Mouse (Mus musculus) neural tube, embryonic 12.5 days (tissue): ENCODE data around the gene Rdh16f1. TPM values are rescaled to one million over a fixed set of nuclear protein-coding genes. Genes with fewer than 3 reads are reported as not detected.
"Not testable (repeated sequence)": the region's sequence is repeated elsewhere in the genome, so short reads cannot be mapped to it uniquely, and the experiment has no call there.

Source experiments
- ATAC-seq: fragments of 200-750 bp; cut with Nextera tagmentation; 2 replicates; pipeline ENCODE4 v1.8.0; 2017; ENCODE audit warnings: low read depth, mild to moderate bottlenecking, moderate TSS enrichment, moderate library complexity; ENCODE audit not compliant: low FRiP score
- H3K27ac ChIP-seq: fragments of 300-500 bp; sonication (generic); 2 replicates; pipeline ENCODE4 v1.5.1; 2016
- H3K27me3 ChIP-seq: fragments of 300-500 bp; sonication (generic); replicated peaks from 2 replicates; pipeline ENCODE4 v1.6.1; 2016; ENCODE audit warnings: mild to moderate bottlenecking
- H3K36me3 ChIP-seq: fragments of 300-500 bp; sonication (generic); 2 replicates; pipeline ENCODE4 v1.6.1; 2016; ENCODE audit warnings: mild to moderate bottlenecking
- H3K4me1 ChIP-seq: fragments of 300-500 bp; sonication (generic); 2 replicates; pipeline ENCODE4 v1.6.1; 2016
- H3K4me2 ChIP-seq: fragments of 300-500 bp; sonication (generic); replicated peaks from 2 replicates; pipeline ENCODE4 v1.6.1; 2016; ENCODE audit warnings: mild to moderate bottlenecking
- H3K4me3 ChIP-seq: fragments of 300-500 bp; sonication (generic); 2 replicates; pipeline ENCODE4 v1.5.1; 2016
- H3K9ac ChIP-seq: fragments of 300-500 bp; sonication (generic); 2 replicates; pipeline ENCODE4 v1.6.1; 2016; ENCODE audit warnings: mild to moderate bottlenecking
- H3K9me3 ChIP-seq: fragments of 300-500 bp; sonication (generic); 2 replicates; pipeline ENCODE4 v1.6.1; 2016; ENCODE audit warnings: mild to moderate bottlenecking
- WGBS: fragments of 180-500 bp; shearing (Covaris S2); methylation state at CpG from one replicate; pipeline ENCODE4 v1.1.7; 2016; 5-methylcytosine and 5-hydroxymethylcytosine counted together
- polyA plus RNA-seq: library from polyadenylated mRNA; unstranded; fragments of >200 nt; fragmentation: Nextera tagmentation; extraction: Ambion mirVana; gene quantifications from 2 replicates; pipeline ENCODE4 v1.2.1, GENCODE M21; 2016

The Rdh16f1 gene
- polyA plus RNA-seq, 1 experiment from 2014 or later = not detected

- Histone ChIP-seq H3K4me3 (no peak within 1 kb of the TSS), H3K27me3 (no peaks in the 10 kb centered on the region), H3K9ac (no peak within 1 kb of the TSS), H3K4me2 (peak within 1 kb of the TSS; percentile 37), H3K27ac (no peak within 1 kb of the TSS), H3K9me3 (no peaks in the 10 kb centered on the region), H3K36me3 (peaks cover 21% of the 10 kb centered on the region), H3K4me1 (peaks cover 26% of the 10 kb centered on the region)
- ATAC-seq = no peak
- 67% methylated on average over 8 of the region's 8 CpGs for WGBS
Measured at GRCm38 (mm10) chr10:127751548-127751947, 8.0 kb upstream of the Rdh16f1 start, which contains the start of gene Gpr182. Gene Gpr182, minus strand, starts transcription at chr10:127751732.

DNA sequence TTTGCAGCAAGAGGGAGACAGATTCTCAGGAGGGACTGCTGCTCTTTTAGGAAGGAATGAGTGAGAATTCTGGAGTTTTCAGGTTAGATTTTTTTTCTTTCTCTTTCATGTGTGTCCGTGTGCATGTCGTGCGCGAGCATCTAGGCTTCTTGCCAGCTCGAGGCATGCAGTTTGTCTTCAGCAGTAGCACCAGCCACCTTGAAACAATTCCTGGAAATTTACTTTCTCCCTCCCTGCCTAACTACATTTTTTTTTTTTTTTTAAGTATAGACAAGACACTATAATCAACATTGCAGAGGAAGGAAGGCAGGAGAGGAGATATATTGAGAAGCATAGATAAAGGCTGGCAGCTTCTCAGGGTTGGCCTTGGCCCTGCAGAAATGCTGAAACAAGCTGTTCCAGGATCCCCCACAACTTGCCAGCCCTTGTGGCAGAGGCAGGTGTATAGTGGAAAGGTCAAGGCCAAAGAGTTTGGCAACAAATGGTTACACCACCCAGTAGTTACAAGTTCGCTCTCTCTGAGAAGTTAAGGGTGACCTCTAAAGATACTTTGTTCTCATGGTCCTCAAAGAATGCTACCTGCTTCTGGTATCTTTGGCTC, 4.9 kb upstream of the Rdh16f1 start:
- Histone ChIP-seq H3K4me1 (0 out of 2 replicates have a peak, but pooled peaks cover 8% of the 10 kb centered on the region), H3K9ac (no peak overlapping the region), H3K4me2 (no peak overlapping the region), H3K36me3 (no peaks in the 10 kb centered on the region), H3K9me3 (0 out of 2 replicates have a peak, but pooled peaks cover 2% of the 10 kb centered on the region), H3K4me3 (no peak overlapping the region), H3K27me3 (no peaks in the 10 kb centered on the region), H3K27ac (no peak overlapping the region)
- no peak for ATAC-seq
- 85% methylated on average over 6 of the region's 6 CpGs for WGBS

DNA sequence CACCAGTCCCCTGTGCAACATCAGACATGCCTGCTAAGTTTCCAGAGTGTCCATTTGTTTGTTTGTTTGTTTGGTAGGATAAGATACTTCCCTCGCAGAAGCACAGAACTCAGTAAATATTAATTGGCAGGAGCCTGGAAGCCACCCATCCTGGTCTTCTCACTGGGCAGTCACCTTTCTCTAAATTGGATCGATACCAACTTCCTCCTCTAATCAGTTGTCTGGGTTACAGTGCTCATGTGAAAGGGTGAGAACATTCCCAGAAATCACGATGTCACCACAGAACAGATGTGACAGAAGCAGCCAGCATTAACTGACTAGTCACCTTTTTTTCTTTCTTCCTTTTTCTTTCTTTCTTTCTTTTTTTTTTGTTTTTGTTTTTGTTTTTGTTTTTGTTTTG, 4.3 kb upstream of the Rdh16f1 start:
- Histone ChIP-seq H3K27me3 (no peaks in the 10 kb centered on the region), H3K4me3 (no peak overlapping the region), H3K9me3 (0 out of 2 replicates have a peak, but pooled peaks cover 2% of the 10 kb centered on the region), H3K36me3 (no peaks in the 10 kb centered on the region), H3K4me2 (no peak overlapping the region), H3K27ac (no peak overlapping the region), H3K4me1 (0 out of 2 replicates have a peak, but pooled peaks cover 2% of the 10 kb centered on the region), H3K9ac (no peak overlapping the region)
- no peak for ATAC-seq
- 81% methylated on average over 3 of the region's 3 CpGs for WGBS

- Histone ChIP-seq H3K9ac (no peak overlapping the region), H3K9me3 (0 out of 2 replicates have a peak, but pooled peaks cover 2% of the 10 kb centered on the region), H3K27me3 (no peaks in the 10 kb centered on the region), H3K4me1 (no peaks in the 10 kb centered on the region), H3K36me3 (no peaks in the 10 kb centered on the region), H3K27ac (no peak overlapping the region), H3K4me3 (no peak overlapping the region), H3K4me2 (peak overlapping the region; percentile 29)
- WGBS = 43% methylated on average over 18 of the region's 18 CpGs
- no peak for ATAC-seq
Measured at GRCm38 (mm10) chr10:127755770-127756468, 3.7 kb upstream of the Rdh16f1 start.

DNA sequence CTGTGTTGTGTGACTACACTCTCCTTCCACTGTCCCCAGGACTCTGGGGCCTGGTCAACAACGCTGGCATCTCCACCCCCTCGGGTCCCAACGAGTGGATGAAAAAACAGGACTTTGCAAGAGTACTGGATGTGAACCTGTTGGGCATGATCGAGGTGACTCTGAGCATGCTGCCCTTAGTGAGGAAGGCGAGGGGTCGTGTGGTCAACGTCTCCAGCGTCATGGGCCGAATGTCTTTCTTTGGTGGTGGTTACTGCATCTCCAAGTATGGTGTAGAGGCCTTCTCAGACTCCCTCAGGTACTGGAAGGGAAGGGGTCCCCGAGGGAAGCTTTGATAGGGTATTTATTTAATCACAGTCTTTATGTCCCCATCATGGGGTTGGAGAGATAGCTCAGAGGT, 3.3 kb downstream of the Rdh16f1 start:
- H3K9ac ChIP-seq, H3K4me2 ChIP-seq, ATAC-seq, H3K4me1 ChIP-seq, H3K9me3 ChIP-seq, H3K27ac ChIP-seq, H3K27me3 ChIP-seq, H3K4me3 ChIP-seq, H3K36me3 ChIP-seq: not testable (repeated sequence)
- 88% methylated on average over 10 of the region's 10 CpGs for WGBS

DNA sequence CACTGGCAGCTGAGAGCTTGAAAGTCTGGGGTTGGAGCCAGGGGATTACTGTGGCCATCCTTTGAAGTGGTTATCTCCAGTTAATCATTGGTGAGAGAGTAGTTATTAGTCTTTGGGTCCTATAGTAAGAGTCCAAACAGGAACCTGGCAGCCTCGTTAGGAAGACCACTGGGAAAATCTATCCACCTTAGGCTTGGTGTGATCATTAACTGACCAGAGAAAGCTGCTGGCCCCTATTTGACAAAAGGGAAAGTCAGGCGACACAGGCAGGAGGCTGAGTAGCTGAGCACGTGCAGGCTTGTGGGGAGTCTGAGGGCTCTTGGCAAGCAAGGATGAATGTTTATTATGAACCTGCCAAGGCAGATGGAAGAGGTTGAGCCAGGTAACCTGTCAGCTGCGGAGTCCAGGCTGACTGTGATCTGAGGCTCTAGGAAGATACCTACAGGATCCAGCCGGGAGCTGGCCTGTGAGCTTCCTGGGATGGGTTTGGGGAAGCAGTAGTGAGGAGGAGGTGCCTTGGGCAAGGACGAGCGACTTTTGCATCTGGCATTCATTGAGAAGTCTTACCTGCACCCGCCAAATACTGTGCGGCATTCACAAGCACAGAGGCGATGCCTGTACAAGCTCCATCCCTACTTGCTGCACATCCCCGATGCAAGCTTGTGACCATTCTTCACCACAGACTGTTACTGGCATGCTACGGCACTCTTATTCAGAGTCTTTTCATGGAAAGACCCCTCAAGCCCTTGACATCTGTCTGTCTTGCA, 4.5 kb downstream of the Rdh16f1 start:
- Histone ChIP-seq H3K4me2 (no peak overlapping the region), H3K4me3 (no peak overlapping the region), H3K36me3 (no peaks in the 10 kb centered on the region), H3K27me3 (no peaks in the 10 kb centered on the region), H3K9me3 (no peaks in the 10 kb centered on the region), H3K4me1 (no peaks in the 10 kb centered on the region), H3K9ac (no peak overlapping the region), H3K27ac (no peak overlapping the region)
- ATAC-seq = no peak
- 67% methylated on average over 12 of the region's 12 CpGs for WGBS

GRCm38 (mm10) chr10:127766564-127766963, 7.0 kb downstream of the Rdh16f1 start:
- no peak overlapping the region for H3K4me3 ChIP-seq
- no peak overlapping the region for H3K9ac ChIP-seq
- ATAC-seq = no peak
- H3K9me3 ChIP-seq = no peaks in the 10 kb centered on the region
- H3K36me3 ChIP-seq = no peaks in the 10 kb centered on the region
- no peaks in the 10 kb centered on the region for H3K27me3 ChIP-seq
- no peak overlapping the region for H3K4me2 ChIP-seq
- no peaks in the 10 kb centered on the region for H3K4me1 ChIP-seq
- H3K27ac ChIP-seq = no peak overlapping the region
- 95% methylated on average over 1 of the region's 1 CpGs for WGBS

DNA sequence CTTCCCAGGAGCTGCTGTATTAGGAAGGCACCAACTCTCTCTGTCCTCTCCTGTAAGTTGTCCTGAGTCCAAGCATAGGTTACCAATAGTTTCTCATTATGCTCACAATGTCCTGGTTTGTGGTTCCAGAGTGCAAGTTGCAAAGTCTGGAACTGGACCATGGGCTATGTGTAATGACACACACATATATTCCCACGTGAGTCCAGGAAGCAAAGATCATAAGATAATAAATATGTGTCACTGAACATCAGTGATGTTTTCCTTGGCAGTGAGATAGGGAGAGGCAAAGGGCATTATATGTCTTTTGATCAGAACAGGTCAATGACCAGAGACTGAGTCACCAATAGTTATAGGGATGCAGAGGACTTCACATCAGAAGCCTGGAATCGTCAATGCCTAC, 16.4 kb downstream of the Rdh16f1 start, which contains the start of gene Rdh9:
Rdh9 (plus strand) TSS at position 376 of the 400 bp plus-strand sequence.
- no peak within 1 kb of the TSS for H3K4me2 ChIP-seq
- H3K9ac ChIP-seq = no peak within 1 kb of the TSS
- H3K9me3 ChIP-seq = no peaks in the 10 kb centered on the region
- WGBS = 84% methylated on average over 2 of the region's 2 CpGs
- no peak for ATAC-seq
- no peak within 1 kb of the TSS for H3K27ac ChIP-seq
- H3K4me3 ChIP-seq = no peak within 1 kb of the TSS
- no peaks in the 10 kb centered on the region for H3K27me3 ChIP-seq
- H3K36me3 ChIP-seq = no peaks in the 10 kb centered on the region
- H3K4me1 ChIP-seq = no peaks in the 10 kb centered on the region

DNA sequence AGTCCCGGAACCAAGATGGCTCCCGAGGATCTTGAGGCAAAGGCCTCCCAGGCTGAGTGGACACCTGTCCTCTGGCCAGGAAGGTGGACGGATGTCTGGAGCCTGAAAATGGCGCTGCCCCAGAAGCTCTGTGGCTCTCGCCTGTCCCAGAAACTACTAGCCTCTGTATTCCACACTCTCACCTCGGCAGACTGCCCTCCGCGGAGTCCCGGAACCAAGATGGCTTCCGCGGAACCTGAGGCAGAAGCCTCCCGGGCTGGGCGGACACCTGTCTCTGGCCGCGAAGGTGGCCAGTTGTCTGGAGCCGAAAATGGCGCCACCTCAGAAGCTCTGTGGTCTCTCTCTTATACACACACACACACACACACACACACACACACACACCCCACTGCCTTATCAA, 22.7 kb downstream of the Rdh16f1 start:
- H3K9me3 ChIP-seq, ATAC-seq, H3K36me3 ChIP-seq, H3K9ac ChIP-seq, H3K27me3 ChIP-seq, H3K4me3 ChIP-seq, H3K4me1 ChIP-seq, H3K27ac ChIP-seq, H3K4me2 ChIP-seq: not testable (repeated sequence)
- 92% methylated on average over 17 of the region's 17 CpGs for WGBS

- H3K36me3 ChIP-seq, H3K4me3 ChIP-seq, H3K27me3 ChIP-seq, H3K4me2 ChIP-seq, ATAC-seq, H3K27ac ChIP-seq, H3K9ac ChIP-seq, H3K9me3 ChIP-seq, H3K4me1 ChIP-seq: not testable (repeated sequence)
- WGBS = 88% methylated on average over 1 of the region's 1 CpGs
Measured at GRCm38 (mm10) chr10:127785411-127785810, 25.8 kb downstream of the Rdh16f1 start.

GRCm38 (mm10) chr10:127799295-127799694, 39.7 kb downstream of the Rdh16f1 start:
- Histone ChIP-seq H3K27me3 (no peaks in the 10 kb centered on the region), H3K9ac (no peak overlapping the region), H3K4me1 (no peaks in the 10 kb centered on the region), H3K4me2 (no peak overlapping the region), H3K9me3 (no peaks in the 10 kb centered on the region), H3K36me3 (no peaks in the 10 kb centered on the region), H3K27ac (no peak overlapping the region), H3K4me3 (no peak overlapping the region)
- ATAC-seq = no peak
- WGBS = 77% methylated on average over 1 of the region's 1 CpGs

DNA sequence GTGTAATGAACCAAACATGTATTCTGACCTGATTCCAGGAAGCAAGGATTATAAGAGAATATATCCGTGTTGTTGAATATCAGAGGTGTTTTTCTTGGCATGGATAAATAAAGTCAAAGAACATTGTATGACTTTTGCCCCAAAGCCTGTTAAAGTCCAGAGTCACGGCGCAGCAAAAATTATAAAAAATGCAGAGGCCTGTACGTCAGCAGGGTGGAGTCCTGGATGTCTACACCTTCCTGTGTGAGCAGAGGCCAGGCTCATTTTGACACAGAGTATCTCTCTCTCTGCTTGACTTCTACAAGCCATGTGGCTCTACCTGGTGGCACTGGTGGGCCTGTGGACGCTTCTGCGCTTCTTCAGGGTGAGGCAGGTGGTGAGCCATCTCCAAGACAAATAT, 41.3 kb downstream of the Rdh16f1 start, which contains the start of gene Rdh16:
Rdh16 (plus strand) TSS at position 262 of the 400 bp plus-strand sequence.
- ATAC-seq = no peak
- Histone ChIP-seq H3K4me2 (no peak within 1 kb of the TSS), H3K4me3 (no peak within 1 kb of the TSS), H3K4me1 (no peaks in the 10 kb centered on the region), H3K36me3 (no peaks in the 10 kb centered on the region), H3K27me3 (no peaks in the 10 kb centered on the region), H3K9me3 (no peaks in the 10 kb centered on the region), H3K9ac (no peak within 1 kb of the TSS), H3K27ac (no peak within 1 kb of the TSS)
- 89% methylated on average over 6 of the region's 6 CpGs for WGBS
